Mouse (Mus musculus) liver, adult (tissue): Measurements from ENCODE around the gene Fosl2.

Experiments
- GATA4 ChIP-seq: IDR thresholded peaks from 2 replicates; pipeline ENCODE4 v1.6.1; 2014; ENCODE audit warnings: mild to moderate bottlenecking, low read length; ENCODE audit not compliant: insufficient replicate concordance

Fosl2 gene

DNA sequence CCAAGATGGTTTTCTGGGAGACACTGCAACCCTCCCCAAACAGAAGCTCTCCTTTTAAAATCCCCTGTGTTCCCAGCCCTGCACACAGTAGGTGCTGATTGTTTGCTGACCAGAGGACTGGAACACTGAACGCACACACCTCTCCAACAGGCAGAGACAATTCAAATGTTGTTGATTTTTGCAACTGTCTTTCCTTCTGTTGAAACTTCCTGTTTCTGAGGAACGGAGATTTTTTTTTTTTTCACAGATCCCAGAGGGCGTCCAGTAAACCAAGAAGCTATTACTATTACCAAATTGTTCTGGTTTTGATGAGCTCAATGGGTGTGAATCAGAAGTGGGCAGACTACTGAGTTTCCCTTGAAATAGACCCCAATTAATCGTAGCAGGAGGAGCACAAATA lies 58.6 kb downstream of the Fosl2 start:
- no peak for TF ChIP-seq GATA4

DNA sequence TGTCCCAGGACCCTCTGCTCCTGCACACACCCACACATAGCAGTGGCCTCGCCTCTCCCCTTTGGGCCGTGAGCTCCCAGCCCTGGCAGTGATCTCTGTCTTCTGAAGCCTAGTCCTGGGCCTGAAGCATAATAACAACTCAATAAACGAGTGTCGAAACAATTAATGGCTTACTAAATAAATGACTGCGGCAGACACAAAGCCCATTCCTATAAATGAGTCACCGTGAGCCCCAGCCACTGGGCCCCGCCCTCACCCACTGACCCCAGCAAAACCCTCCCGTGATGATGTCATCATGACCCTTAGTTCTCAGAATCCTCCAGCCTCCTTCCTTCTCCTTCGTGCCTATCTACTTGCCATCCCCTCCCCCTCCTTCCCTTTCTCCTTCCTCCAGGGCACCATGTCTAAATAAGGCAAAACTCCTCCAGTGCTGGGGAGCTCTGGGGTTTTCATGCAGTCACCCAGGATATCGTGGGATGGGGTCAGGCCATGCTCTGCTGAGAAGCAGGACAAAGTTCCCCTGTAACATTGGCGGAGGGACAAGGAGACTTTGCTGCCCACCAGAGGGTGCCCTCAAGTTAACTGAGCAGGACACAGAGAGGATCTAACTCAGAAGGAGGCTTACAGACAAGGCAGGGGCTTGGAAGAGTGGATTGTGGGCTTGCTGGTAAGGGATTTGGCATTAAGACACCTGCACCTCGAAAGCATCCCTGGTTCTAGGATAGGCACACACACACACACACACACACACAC lies 60.4 kb downstream of the Fosl2 start:
- no peak for TF ChIP-seq GATA4

DNA sequence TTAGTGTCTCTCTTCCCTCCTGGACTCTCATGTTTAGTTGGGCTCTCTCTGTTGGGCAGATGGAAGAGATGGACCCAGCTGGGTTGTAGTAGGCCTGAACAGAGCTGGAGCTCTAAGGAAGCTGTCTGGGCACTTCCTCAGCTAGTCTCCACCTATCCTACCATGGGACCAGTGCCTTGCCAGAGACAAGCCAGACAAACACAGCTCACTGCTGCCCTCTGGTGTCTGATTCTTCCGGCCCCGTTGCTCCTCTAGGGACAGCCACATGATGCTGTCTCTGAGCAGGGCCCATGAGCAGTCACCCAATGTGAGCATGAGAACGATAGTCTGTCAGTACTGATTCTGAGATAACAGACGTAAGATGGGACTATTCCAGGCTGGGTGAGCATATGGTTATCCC lies 62.1 kb downstream of the Fosl2 start:
- no peak for TF ChIP-seq GATA4

DNA sequence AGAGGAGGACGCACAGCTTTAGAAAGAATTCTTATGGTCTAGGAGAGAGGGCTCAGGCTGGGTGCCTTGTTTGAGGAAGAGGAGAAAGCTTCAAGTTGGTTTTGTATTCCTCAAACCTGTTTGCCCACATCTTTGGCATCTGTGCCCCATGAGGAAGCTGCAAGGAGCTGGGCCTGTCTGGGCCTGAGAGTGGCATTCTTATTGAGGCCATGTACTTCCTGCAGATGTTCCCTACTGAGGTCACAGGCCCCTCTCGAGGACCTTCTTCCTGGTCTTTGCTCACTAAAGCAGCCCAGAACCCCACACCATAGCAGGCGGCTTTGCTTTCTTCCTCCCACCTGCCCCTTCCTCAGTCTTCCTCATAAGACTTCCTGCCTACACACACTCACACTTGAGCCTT lies 63.5 kb downstream of the Fosl2 start:
- TF ChIP-seq GATA4: no peak

DNA sequence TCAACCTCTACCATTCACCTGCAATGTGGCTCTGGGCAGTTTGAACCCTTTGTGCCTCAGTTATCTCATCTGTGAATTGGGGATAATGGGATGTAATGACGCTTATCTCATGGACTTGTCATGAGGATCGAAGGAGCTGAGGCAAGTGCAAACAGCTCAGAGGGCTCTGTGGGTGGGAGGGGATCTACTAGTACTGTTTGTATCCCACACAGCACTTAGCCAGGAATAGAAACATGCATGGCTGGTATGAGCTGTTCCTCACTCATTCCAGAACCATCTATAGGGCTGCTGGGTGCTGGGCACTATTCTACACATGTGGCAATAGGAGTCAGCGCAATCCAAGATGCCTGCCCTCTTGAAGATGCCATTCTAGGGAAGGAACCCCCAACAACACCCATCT lies 64.0 kb downstream of the Fosl2 start:
- no peak for TF ChIP-seq GATA4

DNA sequence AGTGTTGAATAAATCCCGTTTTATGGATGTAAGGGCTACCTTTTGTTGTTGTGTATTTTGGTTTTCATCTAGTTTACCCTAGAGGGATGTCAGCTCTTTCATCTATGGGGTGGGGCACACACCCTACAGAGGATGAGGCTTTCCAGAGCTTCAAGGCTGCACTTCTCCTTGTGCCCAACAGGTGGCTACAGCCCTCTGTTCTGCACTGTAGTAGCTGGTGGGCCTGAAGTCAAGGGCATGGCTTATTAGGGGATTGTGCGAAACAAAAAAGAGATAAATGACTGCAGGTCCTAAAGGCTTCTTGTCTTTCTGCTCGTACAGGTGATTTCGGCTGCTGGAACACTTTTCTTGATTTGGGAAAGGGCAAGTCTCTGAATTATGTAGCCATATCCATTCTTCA lies 69.1 kb downstream of the Fosl2 start:
- TF ChIP-seq GATA4: no peak

DNA sequence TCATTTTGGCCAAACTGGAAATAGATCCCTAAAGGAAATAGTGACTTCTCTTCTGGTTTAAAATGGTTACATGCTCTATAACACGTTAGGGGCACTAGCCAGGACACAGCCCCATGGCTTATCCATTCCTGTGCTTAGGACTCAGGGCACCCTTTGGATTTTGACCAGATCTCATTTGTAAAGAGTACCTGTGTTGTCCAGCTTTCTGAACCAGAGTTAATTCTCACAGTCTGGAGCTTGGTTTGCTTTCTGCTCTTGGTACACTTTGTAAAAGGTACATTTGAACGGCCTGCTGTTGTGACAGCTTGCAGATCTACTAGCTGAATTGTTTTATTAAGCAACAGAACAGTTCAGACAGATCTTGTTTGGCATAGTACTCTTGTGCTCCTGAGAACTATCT lies 71.1 kb downstream of the Fosl2 start:
- TF ChIP-seq GATA4: no peak
